Mouse (Mus musculus): ENCODE measurements around the gene Tnfrsf25.

- TF ChIP-seq GATA1 (IDR thresholded peaks at IDR 0.05; ENCODE audit: borderline replicate concordance, low read length) (no peak), FLI1 (IDR thresholded peaks at IDR 0.05; ENCODE audit: low read length) (no peak)
These were observed 17.5 kb downstream of the Tnfrsf25 start for GRCm38 (mm10) chr4:152133213-152133612.

All from megakaryocyte, embryonic 14.5 days (primary cell).